ENCODE assay signal across 13 mouse cellular contexts in genomic region chr7:91936193-91936592, GRCm38 (mm10).
"Had no signal": no experiment of that assay in that cellular context is flagged by ENCODE, and none has a peak within 500 bp of the region (broad histone marks: within the 10 kb centered on the region; RNA-seq: fewer than 3 reads in every experiment).

No protein-coding gene starts in this region.

- H3K4me1 ChIP-seq: limb, embryonic 10.5 days; liver, embryonic 12.5 days had no signal

- H3K27ac ChIP-seq: limb, embryonic 10.5 days; liver, embryonic 12.5 days; neural tube, embryonic 15.5 days had no signal

- H3K4me2 ChIP-seq: liver, embryonic 12.5 days; lung, embryonic 14.5 days; neural tube, embryonic 15.5 days had no signal

- ATAC-seq: intestine, embryonic 16.5 days; liver, embryonic 12.5 days had no signal

- H3K9me3 ChIP-seq: limb, embryonic 10.5 days; liver, embryonic 12.5 days; neural tube, embryonic 15.5 days had no signal

- H3K4me3 ChIP-seq: limb, embryonic 10.5 days; liver, embryonic 12.5 days; myocyte; neural tube, embryonic 15.5 days had no signal

- H3K27me3 ChIP-seq: liver, embryonic 12.5 days; neural tube, embryonic 15.5 days had no signal

- H3K9ac ChIP-seq: liver, embryonic 12.5 days; lung, embryonic 14.5 days; neural tube, embryonic 15.5 days had no signal

- DNase-seq: kidney, adult 2 months; kidney, postnatal 25 days; lung, embryonic 14.5 days; lung, postnatal 10 days; lung, postnatal 4 days; right cerebral cortex, adult 18-20 months; right cerebral cortex, postnatal 25 days; thymus, postnatal 36 days had no signal

- H3K36me3 ChIP-seq: limb, embryonic 10.5 days; liver, embryonic 12.5 days; neural tube, embryonic 15.5 days had no signal
